In the genomic region with DNA sequence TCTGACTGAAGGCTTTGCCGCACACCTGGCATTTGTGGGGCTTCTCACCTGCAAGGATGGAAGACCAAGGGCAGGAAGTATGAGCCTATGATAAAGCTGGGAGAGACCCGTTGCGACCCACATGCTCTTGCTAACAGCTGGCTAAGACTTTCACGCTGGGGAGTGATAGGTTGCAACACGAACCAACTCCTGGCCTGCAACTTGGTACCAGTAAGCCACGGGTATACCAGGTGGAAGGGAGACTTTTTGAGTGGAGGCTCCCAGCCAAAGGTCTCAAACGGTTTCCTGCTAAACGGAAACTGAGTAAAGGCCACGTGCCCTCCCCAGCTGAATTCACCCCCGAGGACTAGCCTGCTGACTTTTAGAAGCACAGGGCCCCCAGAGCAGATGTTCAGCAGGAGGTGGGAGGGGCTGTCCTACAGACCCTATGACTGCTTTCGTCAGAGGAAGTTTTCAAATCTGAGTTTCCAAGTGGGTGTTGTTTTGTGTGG, we compare ENCODE assay signal across 15 mouse cellular contexts. TPM values are rescaled to one million over a fixed set of nuclear protein-coding genes. Genes with fewer than 3 reads are reported as not detected.
DNase-seq lines count a peak whose midpoint lies in the region; TF ChIP-seq lines count a peak whose summit lies in the region.
"Had no signal": no experiment of that assay in that cellular context is flagged by ENCODE, and none has a peak within 500 bp of the region (broad histone marks: within the 10 kb centered on the region; RNA-seq: fewer than 3 reads in every experiment).

No protein-coding gene starts in this region.

- no peak for TF ChIP-seq CTCF in spleen, adult 2 months (IDR thresholded peaks at IDR 0.05; ENCODE audit: extremely low read depth, insufficient read depth, insufficient read length, insufficient replicate concordance)

- H3K4me3 ChIP-seq in embryonic facial prominence, embryonic 10.5 days, result no peak overlapping the region
- H3K4me3 ChIP-seq in spleen, adult 2 months (ENCODE audit: extremely low read depth, insufficient read depth, insufficient read length), result no peak overlapping the region
- H3K4me3 ChIP-seq: liver, embryonic 12.5 days; midbrain, embryonic 15.5 days had no signal

- no peaks in the 10 kb centered on the region for H3K9me3 ChIP-seq in embryonic facial prominence, embryonic 10.5 days
- H3K9me3 ChIP-seq: liver, embryonic 12.5 days; midbrain, embryonic 15.5 days had no signal

- peaks cover 97% of the 10 kb centered on the region for H3K27me3 ChIP-seq in embryonic facial prominence, embryonic 10.5 days (replicated peaks; ENCODE audit: low read depth, poor library complexity, severe bottlenecking)
- no peaks in the 10 kb centered on the region for H3K27me3 ChIP-seq in spleen, adult 2 months (ENCODE audit: control insufficient read depth, insufficient read depth, low read length)

- peak; percentile 60 for DNase-seq in 416B (ENCODE audit: low read depth)
- DNase-seq in A20 (ENCODE audit: low read depth, low spot score), result peak; percentile 60
- DNase-seq in embryonic facial prominence, embryonic 10.5 days (ENCODE audit: low spot score), result peak; percentile 20
- peak; percentile 41 to 76 for DNase-seq in spleen, adult 2 months (ENCODE audit: low read depth in 1 of 2, low spot score in 2 of 2)
- DNase-seq in MN1 (ENCODE audit: low spot score), result no peak
- no peak for DNase-seq in right cerebral cortex, adult 2 months (ENCODE audit: low spot score in 2 of 2)
- DNase-seq in adrenal gland, postnatal 10 days, result no peak
- no peak for DNase-seq in adrenal gland, adult 8-10 months
- DNase-seq: forebrain, postnatal 0 days; right cerebral cortex, adult 18-20 months had no signal

- 13% methylated on average over 11 of the region's 11 CpGs for WGBS in embryonic facial prominence, embryonic 10.5 days
- 14% methylated on average over 11 of the region's 11 CpGs for WGBS in spleen, adult 2 months

- H3K36me3 ChIP-seq in embryonic facial prominence, embryonic 10.5 days (replicated peaks), result no peaks in the 10 kb centered on the region
- H3K36me3 ChIP-seq in spleen, adult 2 months (ENCODE audit: control insufficient read depth, insufficient read depth, low read length), result no peaks in the 10 kb centered on the region
- H3K36me3 ChIP-seq: liver, embryonic 12.5 days; midbrain, embryonic 15.5 days had no signal

- TF ChIP-seq POLR2A in spleen, adult 2 months (IDR thresholded peaks at IDR 0.05; ENCODE audit: low read depth, low read length), result no peak

- H3K27ac ChIP-seq in embryonic facial prominence, embryonic 10.5 days (replicated peaks), result no peak overlapping the region
- H3K27ac ChIP-seq in spleen, adult 2 months (ENCODE audit: insufficient read depth, low read length), result peak overlapping the region; percentile 40
- H3K27ac ChIP-seq: liver, embryonic 12.5 days; midbrain, embryonic 15.5 days had no signal

- peaks cover 16% of the 10 kb centered on the region for H3K4me1 ChIP-seq in embryonic facial prominence, embryonic 10.5 days
- peaks cover 8% of the 10 kb centered on the region for H3K4me1 ChIP-seq in spleen, adult 2 months (ENCODE audit: control insufficient read depth, insufficient read depth, insufficient read length)

RNA-seq across cellular contexts. Expression of a gene that starts 7.9 kb away (rescaled TPM):
- 0.05 TPM in 1 of 2 replicates, not detected in the other for polyA plus RNA-seq in embryonic facial prominence, embryonic 10.5 days (2016; fragmentation: Nextera tagmentation; extraction: Ambion mirVana)
- polyA plus RNA-seq in spleen, adult 2 months (2012; rRNA removed), result 10.6 and 18.3 TPM in 2 replicates
- total RNA-seq in adrenal gland, postnatal 10 days (2021), result under 1 TPM; 0.42 to 0.45 TPM
- total RNA-seq in adrenal gland, adult 8-10 months (2022), result under 1 TPM in 2 of 4 experiments, not detected in 2; 0.09 to 0.17 TPM
- total RNA-seq: forebrain, postnatal 0 days; heart, postnatal 25 days had no signal
- polyA plus RNA-seq: forebrain, postnatal 0 days; midbrain, embryonic 15.5 days; neural tube, embryonic 14.5 days; stomach, embryonic 14.5 days had no signal

Comparison
In these comparisons a context has a peak if more than half of its experiments do, and no peak if none do; other contexts are left out.
1. DNase-seq: peak in 416B (single experiment), A20 (single experiment), embryonic facial prominence, embryonic 10.5 days (single experiment) and spleen, adult 2 months (2 of 2); none in MN1 (single experiment), right cerebral cortex, adult 2 months (0 of 2), adrenal gland, postnatal 10 days (single experiment) and adrenal gland, adult 8-10 months (single experiment).